Mouse (Mus musculus) cortical plate, adult 2 months (tissue): Measurements from ENCODE around the gene Fam117a.

Experiments
- CTCF ChIP-seq: fragments of 200-500 bp; IDR thresholded peaks from 2 replicates; pipeline ENCODE4 v1.5.1; 2011; ENCODE audit warnings: mild to moderate bottlenecking, control low read depth, low read length; ENCODE audit not compliant: insufficient read depth; ENCODE audit errors: extremely low read depth
- POLR2A ChIP-seq: fragments of 200-500 bp; IDR thresholded peaks from 2 replicates; pipeline ENCODE4 v1.6.1; 2011; ENCODE audit warnings: mild to moderate bottlenecking, low read length, control low read depth; ENCODE audit not compliant: insufficient read depth; ENCODE audit errors: extremely low read depth

GRCm38 (mm10) chr11:95413641-95414535 lies 77.1 kb downstream of the Fam117a start, which contains the start of gene Spop:
- TF ChIP-seq CTCF (no peak), POLR2A (peak; percentile 56; the same call in 1 of the 2 replicates)
